Mouse (Mus musculus) CD4-positive helper T cell, adult 2 months (primary cell): ENCODE results near the gene Phb.

Source experiments
- DNase-seq: peaks from one replicate; pipeline ENCODE4 v3.0.0-alpha.2; 2012; ENCODE audit warnings: low read depth, missing footprints, low spot score

The Phb gene

DNA sequence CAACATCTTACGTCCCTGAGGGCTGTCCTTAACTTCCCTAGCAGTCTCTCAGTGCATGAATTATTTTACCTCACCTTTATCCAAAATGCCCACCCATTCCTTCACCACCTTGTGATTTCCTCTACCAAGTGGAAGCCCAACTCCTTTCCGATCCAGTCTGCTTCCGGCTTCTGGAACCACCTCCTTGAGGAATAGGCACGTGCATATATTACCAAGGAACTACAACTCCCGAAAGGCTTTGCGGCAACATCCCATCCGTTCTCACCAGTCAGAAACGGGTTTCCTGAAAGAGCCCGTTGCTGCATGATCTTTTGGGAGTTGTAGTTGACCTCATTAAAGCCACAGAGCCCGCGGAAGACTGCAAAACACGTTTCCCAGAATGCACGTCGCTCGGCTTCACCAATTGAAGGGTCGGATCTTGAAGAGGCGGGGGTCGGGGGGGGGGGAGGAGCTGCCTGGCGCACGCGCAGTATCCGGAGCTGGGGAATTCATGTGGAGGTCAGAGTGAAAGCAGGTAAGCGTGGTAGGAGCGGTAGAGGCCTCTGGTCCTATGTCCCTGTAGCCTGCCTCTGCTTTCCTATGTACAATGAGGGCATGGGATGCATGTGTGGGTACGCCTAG lies at the start of gene Phb:
TSS of gene Phb (plus strand) at position 429 of the 621 bp plus-strand sequence.
- peak; percentile 98 for DNase-seq

- DNase-seq = no peak
Observed at GRCm38 (mm10) chr11:95617785-95618465, 48.8 kb upstream of the Phb start.

- DNase-seq = no peak
Observed at GRCm38 (mm10) chr11:95619081-95619480, 47.7 kb upstream of the Phb start.

DNA sequence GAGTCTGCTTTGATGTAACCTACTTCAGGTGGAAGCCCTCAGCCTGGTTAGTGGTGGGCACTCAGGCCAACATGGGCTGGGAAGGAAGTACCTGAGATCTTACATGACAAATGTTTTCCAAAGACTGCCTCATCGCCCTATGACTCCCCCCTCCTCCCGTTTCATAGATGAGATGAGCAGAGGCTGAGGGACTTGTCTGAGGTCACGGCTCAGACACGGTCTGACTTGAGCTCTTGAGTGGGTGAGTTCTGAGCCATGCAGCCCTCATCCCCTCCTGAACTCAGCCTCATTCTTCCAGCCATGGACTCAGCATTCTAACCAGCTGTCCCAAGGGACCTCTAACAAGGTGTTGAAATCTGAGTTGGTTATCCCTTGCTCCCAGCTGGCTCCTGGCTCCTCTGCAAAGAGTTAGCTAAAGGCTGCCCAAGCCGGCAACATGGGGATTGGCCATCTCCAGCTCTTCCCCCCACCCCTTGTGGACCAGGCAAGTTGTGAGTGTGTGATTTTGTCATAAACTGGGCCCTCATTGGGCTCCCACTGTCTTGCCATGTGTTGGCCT lies 46.8 kb upstream of the Phb start:
- no peak for DNase-seq

DNA sequence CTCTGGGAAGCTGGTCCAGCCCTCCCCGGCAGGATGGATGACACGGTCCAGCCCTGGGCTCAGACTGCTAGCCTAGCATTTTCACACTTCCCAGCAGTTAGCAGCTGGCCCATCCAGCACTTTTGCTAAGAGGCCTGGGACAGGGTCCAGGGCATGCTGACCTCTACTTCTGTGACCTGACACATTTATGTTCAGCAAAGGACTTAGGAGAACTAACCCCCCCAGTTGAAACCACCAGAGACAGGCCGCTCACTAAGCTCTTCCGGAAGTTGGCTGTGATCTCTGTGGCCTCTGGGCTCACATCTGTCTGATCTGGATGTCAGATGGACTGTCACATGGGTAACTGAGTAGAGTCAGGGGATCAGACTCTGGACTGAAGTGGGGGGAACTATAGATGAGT lies 45.7 kb upstream of the Phb start:
- DNase-seq = no peak

GRCm38 (mm10) chr11:95621541-95622130 lies 45.1 kb upstream of the Phb start:
- DNase-seq = no peak

DNA sequence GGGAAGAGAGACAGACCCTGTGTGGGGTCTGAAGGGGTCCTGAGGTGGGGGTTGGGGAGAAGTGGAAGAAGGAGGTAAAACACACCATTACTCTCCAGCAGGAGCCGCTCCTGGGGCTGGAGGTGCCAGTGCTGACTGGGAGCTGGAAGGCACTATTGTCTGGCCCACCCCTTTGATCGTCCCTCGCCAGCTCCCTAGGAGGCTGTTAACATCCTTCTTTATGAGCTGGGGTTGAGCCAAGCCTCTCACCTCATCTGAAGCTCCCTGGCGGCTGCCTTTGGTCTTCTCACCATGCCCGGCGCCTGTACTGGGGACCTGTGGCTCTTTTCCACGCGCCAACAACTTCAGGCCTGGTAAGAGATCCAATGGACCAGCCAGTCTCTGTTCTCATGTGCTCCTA lies 44.3 kb upstream of the Phb start:
- DNase-seq = no peak

GRCm38 (mm10) chr11:95630558-95630957 lies 36.2 kb upstream of the Phb start:
- DNase-seq = no peak

GRCm38 (mm10) chr11:95631301-95631700 lies 35.5 kb upstream of the Phb start:
- DNase-seq = no peak

- no peak for DNase-seq
Observed at GRCm38 (mm10) chr11:95632474-95632873, 34.3 kb upstream of the Phb start.

DNA sequence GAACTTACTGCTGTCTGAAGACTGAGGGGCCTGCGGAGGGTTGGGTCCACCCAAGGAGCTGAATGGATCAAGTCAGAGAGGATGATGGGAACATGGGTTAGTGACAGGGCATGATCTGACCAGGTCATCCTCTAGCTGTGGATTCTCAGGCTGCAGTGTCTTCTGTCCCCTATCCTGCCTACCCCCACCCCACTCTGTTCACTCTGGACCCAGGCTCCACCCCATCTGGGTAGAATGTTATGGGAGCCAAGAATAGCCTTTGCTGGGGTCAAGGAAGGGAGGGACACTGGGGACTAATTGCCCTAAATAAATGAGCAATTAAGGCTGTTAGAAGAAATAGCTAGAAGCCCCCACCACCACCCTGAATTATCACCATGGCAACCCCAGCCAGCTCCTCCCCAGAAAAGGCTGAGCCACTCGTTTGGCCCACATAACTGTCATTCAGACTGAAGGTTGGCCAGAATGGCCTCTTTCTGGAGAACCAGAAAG lies 33.2 kb upstream of the Phb start:
- no peak for DNase-seq

GRCm38 (mm10) chr11:95635030-95635429 lies 31.7 kb upstream of the Phb start:
- no peak for DNase-seq

GRCm38 (mm10) chr11:95640751-95641150 lies 26.0 kb upstream of the Phb start:
- no peak for DNase-seq

DNA sequence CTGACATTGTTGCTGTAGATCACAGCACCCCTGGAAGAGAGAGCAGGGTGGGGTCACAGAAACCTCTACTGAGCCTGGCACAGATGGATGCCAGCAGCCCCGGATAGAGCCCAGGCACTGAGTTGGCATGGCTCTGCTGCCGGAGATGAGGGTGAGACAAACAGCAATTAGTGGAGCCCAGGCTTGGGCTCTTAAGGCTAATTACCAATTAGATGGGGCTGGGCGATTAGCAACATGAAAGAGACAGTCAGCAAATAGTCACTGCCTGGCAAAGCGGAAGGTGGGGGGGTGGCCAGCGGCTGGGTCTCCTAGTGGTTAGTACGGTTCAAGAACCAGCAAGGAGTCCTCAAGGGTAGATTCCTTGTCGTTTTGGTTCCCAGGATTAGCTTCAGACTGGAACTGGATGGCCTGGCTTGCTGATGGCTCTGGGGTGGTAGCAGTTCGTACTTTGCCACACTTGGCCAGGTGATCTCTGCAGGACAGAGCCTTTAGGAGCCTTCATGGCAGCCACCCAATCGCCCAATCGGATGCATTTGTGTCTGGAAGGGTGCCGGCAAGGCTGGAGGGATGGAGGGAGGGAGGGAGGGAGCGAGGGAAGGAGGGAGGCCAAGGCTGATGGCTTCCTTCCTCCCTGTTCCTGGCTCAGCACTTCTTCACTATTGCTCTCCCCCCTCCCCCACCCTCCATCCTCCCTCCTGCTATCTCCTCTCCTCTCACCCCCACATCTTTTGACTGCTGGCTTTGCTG lies 24.1 kb upstream of the Phb start:
- no peak for DNase-seq

- DNase-seq = no peak
Observed at GRCm38 (mm10) chr11:95643856-95644255, 22.9 kb upstream of the Phb start.

DNA sequence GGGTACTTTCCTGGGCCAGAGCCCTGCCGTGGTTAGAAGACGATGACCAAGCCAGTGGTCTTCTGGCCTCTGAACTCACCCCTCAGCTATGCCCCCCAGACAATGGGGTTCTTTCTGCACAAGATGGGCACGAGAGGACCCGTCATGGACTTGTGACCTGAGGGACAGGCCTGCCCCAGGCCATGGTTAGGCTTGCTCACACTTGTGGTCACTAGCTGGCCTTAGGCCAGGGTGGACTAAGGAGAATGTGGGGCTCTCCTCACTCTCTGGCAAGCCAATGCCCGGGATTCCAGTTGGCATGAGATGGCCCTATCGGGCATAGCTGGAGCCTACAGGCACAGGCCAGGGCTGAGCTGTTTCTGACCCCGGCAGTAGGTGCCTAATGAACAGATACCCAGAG lies 22.4 kb upstream of the Phb start:
- no peak for DNase-seq

GRCm38 (mm10) chr11:95645397-95646153 lies 21.2 kb upstream of the Phb start:
- DNase-seq = no peak

GRCm38 (mm10) chr11:95646154-95646490 lies 20.6 kb upstream of the Phb start:
- no peak for DNase-seq

GRCm38 (mm10) chr11:95647791-95648190 lies 19.0 kb upstream of the Phb start:
- DNase-seq = no peak

- peak; percentile 50 for DNase-seq
Observed at GRCm38 (mm10) chr11:95648827-95649226, 17.9 kb upstream of the Phb start.

GRCm38 (mm10) chr11:95649560-95649959 lies 17.2 kb upstream of the Phb start:
- no peak for DNase-seq
